Mouse (Mus musculus): ENCODE data around the gene Pradc1. TPM values are rescaled to one million over a fixed set of nuclear protein-coding genes. Genes with fewer than 3 reads are reported as not detected.
"Not testable (repeated sequence)": the region's sequence is repeated elsewhere in the genome, so short reads cannot be mapped to it uniquely, and the experiment has no call there.

Gene Pradc1
- polyA plus RNA-seq, 2 experiments from 2014 or later: 16.2 to 17.7 TPM

GRCm38 (mm10) chr6:85450697-85451663 lies 790 bp downstream of the Pradc1 start, which contains the start of gene Cct7:
Gene Cct7 (plus strand): TSS chr6:85451514.
- peak; percentile 86 for ATAC-seq

GRCm38 (mm10) chr6:85450140-85450539 lies 1.6 kb downstream of the Pradc1 start:
- ATAC-seq: not testable (repeated sequence)

DNA sequence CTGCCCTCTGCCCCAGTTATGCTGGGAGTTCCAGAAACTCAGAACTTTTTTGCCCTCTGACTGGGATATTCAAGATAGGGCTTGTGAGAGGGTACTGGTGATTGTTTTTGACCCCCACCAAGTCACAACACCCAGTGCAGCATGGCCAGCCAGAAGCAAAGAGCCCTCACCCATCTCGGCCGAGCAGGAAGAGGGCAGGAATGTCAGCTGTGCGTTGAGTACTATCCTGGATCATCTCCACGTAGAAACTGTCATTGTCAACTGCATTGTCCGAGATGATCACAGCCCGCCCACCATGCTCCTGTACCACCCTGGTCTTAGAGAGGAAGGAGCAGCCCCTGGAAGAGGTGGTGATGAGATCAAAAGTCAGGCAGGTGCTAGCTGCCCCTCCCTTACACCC lies 4.4 kb downstream of the Pradc1 start:
- no peak for ATAC-seq

- no peak for ATAC-seq
These were observed 6.5 kb downstream of the Pradc1 start for GRCm38 (mm10) chr6:85445286-85445685.

DNA sequence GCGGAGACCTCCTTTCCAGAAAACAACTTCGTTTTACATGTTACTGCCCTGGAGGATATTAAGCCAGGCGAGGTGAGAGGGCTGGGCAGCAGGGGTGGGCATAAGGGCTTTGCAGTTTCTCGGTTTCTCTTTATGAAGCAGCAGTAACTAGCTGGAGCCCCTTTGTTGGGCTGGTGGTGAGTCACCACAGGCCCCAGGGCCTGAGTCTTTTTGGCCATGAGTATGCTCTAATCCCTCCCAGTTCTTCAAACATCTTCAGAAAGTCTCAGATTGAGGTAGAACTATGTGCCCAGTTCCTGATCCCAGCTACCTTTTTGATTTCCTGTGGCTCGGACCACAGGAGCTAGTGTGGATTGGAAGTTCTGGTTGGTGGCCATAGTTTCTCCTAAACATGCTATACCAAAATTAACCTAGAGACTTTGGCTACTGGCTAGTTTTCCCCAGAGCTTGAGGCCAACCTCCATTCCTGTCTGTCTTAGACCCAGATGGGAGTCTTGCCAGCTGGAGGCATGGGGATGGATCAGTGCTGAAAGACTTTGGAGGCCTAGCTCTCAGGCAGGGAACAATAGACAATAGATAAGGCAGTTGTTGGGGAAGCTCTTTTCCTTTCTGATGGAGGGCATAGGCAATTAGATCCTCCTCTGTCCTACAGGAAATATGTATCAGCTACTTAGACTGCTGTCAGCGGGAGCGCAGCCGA lies 7.4 kb downstream of the Pradc1 start:
- ATAC-seq: no peak

- ATAC-seq: no peak
These were observed 8.1 kb downstream of the Pradc1 start for GRCm38 (mm10) chr6:85443488-85444233.

GRCm38 (mm10) chr6:85441142-85441541 lies 10.6 kb downstream of the Pradc1 start:
- ATAC-seq: no peak

- ATAC-seq: no peak
These were observed 15.1 kb downstream of the Pradc1 start for GRCm38 (mm10) chr6:85436631-85437030.

GRCm38 (mm10) chr6:85436204-85436603 lies 15.6 kb downstream of the Pradc1 start:
- no peak for ATAC-seq

DNA sequence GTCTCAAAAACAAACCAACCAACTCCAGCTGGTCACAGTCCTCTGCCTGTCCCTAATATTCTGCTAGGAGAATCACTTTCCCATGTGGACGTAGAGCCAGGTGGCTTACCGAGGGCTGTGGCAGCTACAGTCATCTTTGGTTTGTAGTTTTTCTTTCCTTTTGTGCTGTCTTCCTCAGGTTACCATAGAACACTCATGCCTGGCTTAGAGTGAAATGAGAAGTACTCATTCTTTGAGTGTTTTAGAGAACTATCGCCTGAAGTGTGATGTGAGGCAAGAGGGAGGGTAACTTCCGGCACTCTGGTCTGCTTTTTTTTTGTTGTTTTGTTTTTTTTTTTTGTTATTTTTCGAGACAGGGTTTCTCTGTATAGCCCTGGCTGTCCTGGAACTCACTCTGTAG lies 17.9 kb downstream of the Pradc1 start:
- ATAC-seq: no peak

DNA sequence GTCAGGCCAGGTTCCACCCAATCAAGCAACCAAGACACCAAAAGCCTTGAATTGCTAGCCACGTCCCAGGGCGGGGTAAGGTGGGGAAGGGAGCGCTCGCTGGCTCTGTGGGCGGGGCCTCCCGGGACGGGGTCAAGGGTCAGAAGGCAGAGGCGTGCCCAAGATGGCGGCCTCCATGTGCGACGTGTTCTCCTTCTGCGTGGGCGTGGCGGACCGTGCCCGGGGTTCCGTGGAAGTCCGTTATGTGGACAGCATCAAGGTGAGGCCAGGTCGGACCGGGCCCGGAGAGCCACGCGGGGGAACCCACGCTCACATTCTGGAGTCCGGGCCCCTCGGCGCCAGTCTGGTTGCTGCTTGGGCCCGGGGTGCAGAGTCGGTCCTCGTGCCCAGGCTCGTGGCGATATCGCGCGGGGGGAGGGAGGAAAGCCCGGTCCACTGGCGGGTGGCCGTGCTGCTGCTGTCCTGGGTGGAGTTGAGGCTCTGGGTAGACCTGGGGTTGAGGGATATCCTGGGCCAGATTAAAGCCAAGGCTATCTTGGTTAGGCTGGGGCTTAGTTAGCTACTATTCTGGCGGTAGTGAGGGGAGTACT lies 19.8 kb downstream of the Pradc1 start, which contains the start of gene Smyd5:
TSS of gene Smyd5 (plus strand) at position 148 of the 590 bp plus-strand sequence.
- peak; percentile 93 for ATAC-seq

DNA sequence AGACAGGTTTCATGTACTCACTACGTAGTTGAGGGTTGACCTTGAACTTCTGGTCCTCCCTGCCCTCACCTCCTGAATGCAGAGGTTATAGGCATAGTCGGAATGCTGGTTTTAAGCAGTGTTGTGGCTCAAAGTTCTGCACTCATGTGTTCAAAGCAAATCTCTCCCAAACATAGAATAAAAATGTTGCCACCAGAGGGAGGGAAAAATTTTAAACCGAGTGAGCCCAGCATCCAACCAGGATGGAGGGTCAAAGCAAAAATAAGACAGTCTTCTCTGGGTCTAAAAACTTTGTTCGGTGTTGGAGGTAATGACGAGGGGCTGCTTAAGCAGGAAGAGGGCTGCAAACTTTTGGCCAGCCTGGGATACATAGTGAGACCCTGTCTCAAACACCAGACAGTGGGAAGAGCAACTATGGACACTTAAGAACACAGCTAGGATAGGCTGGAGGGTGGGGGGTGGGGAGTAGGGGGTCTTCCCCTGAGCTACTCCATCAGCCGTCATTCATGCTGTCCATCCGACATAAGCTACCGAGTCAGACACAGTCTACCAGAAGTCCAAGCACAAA lies 20.4 kb downstream of the Pradc1 start:
- ATAC-seq: no peak

DNA sequence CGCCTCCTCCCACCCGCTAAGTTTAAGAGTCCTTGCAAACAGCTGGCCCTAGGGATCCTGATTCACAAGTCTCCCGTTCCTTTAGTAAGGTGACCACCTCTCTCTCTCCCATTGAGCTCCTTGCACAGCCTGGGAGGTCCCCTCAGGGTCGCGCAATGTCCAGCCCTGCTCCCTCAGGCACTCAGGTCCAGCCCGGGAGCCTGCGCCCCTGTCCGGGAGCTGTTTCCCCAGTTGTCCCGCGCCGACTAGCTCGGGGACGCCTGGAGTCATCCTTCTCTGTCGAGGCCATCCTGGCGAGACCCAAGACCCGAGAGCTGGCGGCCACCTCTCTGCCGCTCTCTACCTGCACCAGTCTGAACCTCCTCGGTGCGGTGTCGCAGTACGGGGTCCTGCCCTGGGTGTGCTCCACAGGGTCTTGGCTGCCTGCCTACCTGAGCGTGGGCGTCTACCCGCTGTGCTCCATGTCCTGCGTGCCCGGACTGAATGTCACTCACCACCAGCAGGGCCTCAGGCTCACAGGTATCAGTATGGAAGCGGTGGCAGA lies 27.9 kb downstream of the Pradc1 start, which contains the start of gene Noto:
TSS of gene Noto (plus strand) at position 51 of the 544 bp plus-strand sequence.
- no peak for ATAC-seq

DNA sequence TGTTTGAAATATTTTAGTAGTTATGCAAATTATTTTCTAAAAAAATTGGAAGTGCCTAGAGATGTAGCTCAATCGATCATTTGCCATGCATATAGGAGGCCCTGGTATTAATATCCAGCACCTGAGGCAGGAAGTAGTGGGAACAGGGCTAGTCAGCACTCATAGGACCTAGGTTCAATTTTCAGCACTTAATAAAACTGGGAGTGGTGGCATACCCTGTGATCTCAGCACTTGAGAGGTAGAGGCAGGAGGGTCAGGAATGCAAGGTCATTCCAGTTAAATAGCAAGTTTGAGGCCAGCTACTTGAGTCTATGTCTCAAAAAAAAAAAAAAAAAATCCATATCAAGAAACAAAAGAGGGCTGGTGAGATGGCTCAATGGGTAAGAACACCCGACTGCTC lies 32.6 kb downstream of the Pradc1 start:
- no peak for ATAC-seq

- ATAC-seq: no peak
These were observed 35.9 kb downstream of the Pradc1 start for GRCm38 (mm10) chr6:85415829-85416228.

DNA sequence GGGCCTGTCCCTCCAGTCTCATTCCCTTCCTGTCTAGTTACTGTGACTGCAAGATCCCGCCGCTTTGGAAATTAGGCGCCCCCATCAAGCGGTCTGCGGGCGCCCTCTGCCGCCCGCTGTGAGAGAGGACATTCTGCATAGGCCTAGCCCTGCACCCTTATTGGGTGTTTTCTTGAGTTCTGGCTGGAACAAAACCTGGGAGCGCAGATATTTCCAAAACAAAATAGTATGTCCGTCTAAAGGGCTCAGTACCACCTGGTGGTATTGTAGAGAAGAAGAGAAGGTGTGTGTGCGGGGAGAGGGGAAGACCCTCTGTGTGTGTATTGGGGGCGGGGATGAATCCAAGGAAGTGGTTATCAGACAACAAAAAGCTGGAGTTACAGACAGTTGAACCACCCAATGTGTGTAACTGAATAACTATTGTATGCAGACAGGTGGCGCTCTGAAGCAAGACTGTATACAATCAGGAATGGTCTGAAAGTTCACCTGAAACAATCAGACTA lies 40.9 kb downstream of the Pradc1 start:
- peak; percentile 47 for ATAC-seq

DNA sequence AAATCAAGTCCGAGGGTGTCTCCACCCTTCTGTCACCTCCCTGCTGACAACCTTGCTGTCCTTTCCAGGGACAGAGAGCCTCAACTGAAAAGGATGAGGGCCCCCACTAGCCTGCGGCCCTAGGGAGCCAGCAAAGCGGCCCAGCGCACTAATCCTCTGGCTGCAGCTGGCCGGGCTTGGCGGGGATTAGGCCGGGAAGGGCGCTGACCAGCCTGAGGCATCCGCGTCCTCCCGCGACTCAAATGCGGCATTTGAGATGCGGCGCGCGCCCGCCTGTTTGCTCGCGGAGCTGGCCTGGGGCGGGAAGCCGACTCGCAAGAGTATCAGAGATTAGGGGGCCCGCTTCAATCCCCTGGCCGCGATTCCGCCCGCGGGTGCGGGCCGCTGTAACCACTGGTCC lies 42.8 kb downstream of the Pradc1 start:
- no peak for ATAC-seq

GRCm38 (mm10) chr6:85403039-85403438 lies 48.7 kb downstream of the Pradc1 start:
- no peak for ATAC-seq

DNA sequence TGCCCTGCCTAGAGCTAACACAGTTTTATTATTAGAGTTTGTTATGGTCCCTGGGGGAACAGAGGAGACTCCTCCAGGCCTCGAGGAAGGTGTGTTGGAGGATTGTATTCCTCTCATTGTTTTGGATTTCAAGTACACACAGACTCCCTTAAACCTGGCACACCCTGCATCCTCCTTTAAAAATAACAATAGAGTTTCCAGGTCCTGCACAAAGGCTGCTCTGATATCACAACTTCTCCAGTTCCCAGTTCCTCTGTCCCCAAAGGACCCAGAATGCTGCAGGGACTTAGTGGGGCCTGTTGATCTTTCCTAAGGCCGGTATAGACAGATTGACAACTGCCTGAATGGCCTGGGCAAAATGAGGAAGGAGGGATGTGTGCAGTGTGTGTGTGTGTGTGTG lies 49.2 kb downstream of the Pradc1 start:
- ATAC-seq: no peak

GRCm38 (mm10) chr6:85399715-85400114 lies 52.1 kb downstream of the Pradc1 start:
- ATAC-seq: no peak

- no peak for ATAC-seq
These were observed 54.6 kb downstream of the Pradc1 start for GRCm38 (mm10) chr6:85397165-85397564.
